Mouse (Mus musculus) hindbrain, embryonic 14.5 days (tissue): ENCODE data around the gene Acot4. TPM values are rescaled to one million over a fixed set of nuclear protein-coding genes. Genes with fewer than 3 reads are reported as not detected.
"Not testable (repeated sequence)": the region's sequence is repeated elsewhere in the genome, so short reads cannot be mapped to it uniquely, and the experiment has no call there.

Experiments
- ATAC-seq: fragments of 200-750 bp; cut with Nextera tagmentation; 2 replicates; pipeline ENCODE4 v1.8.0; 2017; ENCODE audit warnings: moderate number of reproducible peaks, mild to moderate bottlenecking, moderate TSS enrichment, moderate library complexity; ENCODE audit not compliant: low FRiP score
- DNase-seq: peaks from one replicate; pipeline ENCODE4 v3.0.0-alpha.2; 2015; ENCODE audit warnings: low spot score
- H3K27ac ChIP-seq: fragments of 300-500 bp; sonication (generic); 2 replicates; pipeline ENCODE4 v1.5.1; 2014; ENCODE audit warnings: mild to moderate bottlenecking, moderate library complexity
- H3K27me3 ChIP-seq: fragments of 300-500 bp; sonication (generic); 2 replicates; pipeline ENCODE4 v1.6.1; 2014; ENCODE audit warnings: mild to moderate bottlenecking, low read length, mixed read lengths; ENCODE audit not compliant: control insufficient read depth, insufficient read depth
- H3K36me3 ChIP-seq: fragments of 300-500 bp; sonication (generic); replicated peaks from 2 replicates; pipeline ENCODE4 v1.6.1; 2014; ENCODE audit not compliant: control insufficient read depth, insufficient read depth
- H3K4me1 ChIP-seq: fragments of 300-500 bp; sonication (generic); replicated peaks from 2 replicates; pipeline ENCODE4 v1.6.1; 2014; ENCODE audit warnings: antibody characterized with exemption, low read length, mixed read lengths; ENCODE audit not compliant: control insufficient read depth, insufficient read depth
- H3K4me2 ChIP-seq: fragments of 300-500 bp; sonication (generic); replicated peaks from 2 replicates; pipeline ENCODE4 v1.6.1; 2014; ENCODE audit warnings: mild to moderate bottlenecking, moderate library complexity
- H3K4me3 ChIP-seq: fragments of 300-500 bp; sonication (generic); replicated peaks from 2 replicates; pipeline ENCODE4 v1.5.1; 2014; ENCODE audit warnings: mild to moderate bottlenecking, low read length
- H3K9ac ChIP-seq: fragments of 300-500 bp; sonication (generic); 2 replicates; pipeline ENCODE4 v1.6.1; 2014
- H3K9me3 ChIP-seq: fragments of 300-500 bp; sonication (generic); 2 replicates; pipeline ENCODE4 v1.6.1; 2016; ENCODE audit warnings: low read length; ENCODE audit not compliant: control insufficient read depth
- WGBS: fragments of 180-500 bp; shearing (Covaris S2); extraction: QIAGEN DNeasy Blood & Tissue Kit; methylation state at CpG from one replicate; pipeline ENCODE4 v1.1.7; 2014; 5-methylcytosine and 5-hydroxymethylcytosine counted together
- polyA plus RNA-seq: library from polyadenylated mRNA; unstranded; fragments of >200 nt; fragmentation: Nextera tagmentation; extraction: Ambion mirVana; gene quantifications from 2 replicates; pipeline ENCODE4 v1.2.1, GENCODE M21; 2014

The Acot4 gene
- polyA plus RNA-seq, 1 experiment from 2014 or later = 0.54 TPM

GRCm38 (mm10) chr12:84077371-84077990, 39.3 kb downstream of the Acot4 start:
- Histone ChIP-seq H3K36me3 (no peaks in the 10 kb centered on the region), H3K9ac (no peak overlapping the region), H3K4me1 (no peaks in the 10 kb centered on the region), H3K4me2 (no peak overlapping the region), H3K4me3 (no peak overlapping the region), H3K9me3 (no peaks in the 10 kb centered on the region), H3K27me3 (no peaks in the 10 kb centered on the region), H3K27ac (no peak overlapping the region)
- DNase-seq = no peak
- WGBS = 94% methylated on average over 4 of the region's 4 CpGs
- ATAC-seq = no peak

GRCm38 (mm10) chr12:84083842-84084241, 45.7 kb downstream of the Acot4 start:
- H3K4me1 ChIP-seq = no peaks in the 10 kb centered on the region
- ATAC-seq (no peak), DNase-seq (no peak)
- H3K27me3 ChIP-seq = no peaks in the 10 kb centered on the region
- no peak overlapping the region for H3K4me2 ChIP-seq
- H3K9ac ChIP-seq = no peak overlapping the region
- H3K4me3 ChIP-seq = no peak overlapping the region
- H3K36me3 ChIP-seq = no peaks in the 10 kb centered on the region
- H3K9me3 ChIP-seq = no peaks in the 10 kb centered on the region
- WGBS = 88% methylated on average over 2 of the region's 2 CpGs
- H3K27ac ChIP-seq = no peak overlapping the region

- no peaks in the 10 kb centered on the region for H3K36me3 ChIP-seq
- no peaks in the 10 kb centered on the region for H3K4me1 ChIP-seq
- WGBS = 89% methylated on average over 4 of the region's 4 CpGs
- no peak overlapping the region for H3K27ac ChIP-seq
- ATAC-seq (no peak), DNase-seq (no peak)
- H3K9ac ChIP-seq = no peak overlapping the region
- H3K4me2 ChIP-seq = no peak overlapping the region
- no peak overlapping the region for H3K4me3 ChIP-seq
- no peaks in the 10 kb centered on the region for H3K27me3 ChIP-seq
- peaks cover 3% of the 10 kb centered on the region; the same call in 1 of the 2 replicates for H3K9me3 ChIP-seq
These were observed 46.4 kb downstream of the Acot4 start for GRCm38 (mm10) chr12:84084581-84084980.

GRCm38 (mm10) chr12:84094666-84095065, 56.5 kb downstream of the Acot4 start:
- not testable (repeated sequence) for ATAC-seq, H3K4me3 ChIP-seq, H3K27me3 ChIP-seq, H3K4me2 ChIP-seq, H3K4me1 ChIP-seq, H3K36me3 ChIP-seq, H3K9ac ChIP-seq, DNase-seq, H3K9me3 ChIP-seq, H3K27ac ChIP-seq
- WGBS = 92% methylated on average over 5 of the region's 5 CpGs

Other genes starting within 250 kb of the Acot4 start
- 16.0 and 17.7 TPM in 2 replicates for gene Numb, start 116.4 kb upstream of the Acot4 start, polyA plus RNA-seq
- gene Riox1, start 87.8 kb upstream of the Acot4 start, polyA plus RNA-seq = 12.4 and 15.0 TPM in 2 replicates
- not detected in 2 replicates for gene Heatr4, start 53.5 kb upstream of the Acot4 start, polyA plus RNA-seq
- 9.8 and 13.8 TPM in 2 replicates for gene Acot2, start 50.5 kb upstream of the Acot4 start, polyA plus RNA-seq
- 100 and 108 TPM in 2 replicates for gene Acot1, start 28.9 kb upstream of the Acot4 start, polyA plus RNA-seq
- not detected in 2 replicates for gene Gm49366, start 556 bp downstream of the Acot4 start, polyA plus RNA-seq
- gene Acot3, start 13.8 kb downstream of the Acot4 start, polyA plus RNA-seq = 0.78 and 1.9 TPM in 2 replicates
- 0.30 and 0.48 TPM in 2 replicates for gene Acot5, start 30.9 kb downstream of the Acot4 start, polyA plus RNA-seq
- 1.5 TPM in 2 replicates for gene Acot6, start 62.3 kb downstream of the Acot4 start, polyA plus RNA-seq
- gene Dnal1, start 76.0 kb downstream of the Acot4 start, polyA plus RNA-seq = 6.3 and 7.3 TPM in 2 replicates
- 3.2 and 4.1 TPM in 2 replicates for gene Pnma1, start 110.1 kb downstream of the Acot4 start, polyA plus RNA-seq
- 4.4 and 4.8 TPM in 2 replicates for gene Elmsan1, start 180.5 kb downstream of the Acot4 start, polyA plus RNA-seq
- gene Ptgr2, start 246.9 kb downstream of the Acot4 start, polyA plus RNA-seq = 15.4 and 18.2 TPM in 2 replicates